Mouse (Mus musculus) activated CD4-positive, CD25-positive, alpha-beta regulatory T cell, adult 4 months (primary cell): ENCODE results near the gene Rpl3. TPM values are rescaled to one million over a fixed set of nuclear protein-coding genes. Genes with fewer than 3 reads are reported as not detected.

Source experiments
- ATAC-seq: one replicate; pipeline ENCODE4 v1.8.0; 2017
- polyA plus RNA-seq, 2 experiments: library from polyadenylated mRNA; unstranded; fragments of 100-300 nt; shearing (Covaris generic); gene quantifications; one replicate each; pipeline ENCODE4 v1.2.1; 2017

Gene Rpl3
- polyA plus RNA-seq, 2 experiments from 2014 or later: 4,172 to 4,641 TPM

DNA sequence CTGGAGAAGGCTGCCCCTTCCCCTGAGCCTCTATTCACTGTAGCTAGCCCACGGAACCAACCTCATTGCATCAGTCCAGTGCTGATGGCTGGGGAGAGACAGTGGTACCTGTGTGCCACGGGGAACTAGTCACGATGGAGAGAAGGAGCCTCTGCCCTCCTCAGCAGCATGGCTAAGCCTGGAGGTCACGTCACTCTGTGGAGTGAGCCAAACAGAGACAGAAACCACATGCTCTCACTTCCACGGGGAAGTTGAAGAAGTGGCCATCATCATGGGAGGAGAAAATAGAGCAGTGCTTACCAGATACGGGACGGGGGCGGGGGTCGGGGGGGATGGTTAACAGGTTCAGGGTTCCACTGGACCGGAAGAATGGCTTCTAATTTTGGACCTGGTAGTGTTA lies 61.3 kb downstream of the Rpl3 start:
- no peak for ATAC-seq

DNA sequence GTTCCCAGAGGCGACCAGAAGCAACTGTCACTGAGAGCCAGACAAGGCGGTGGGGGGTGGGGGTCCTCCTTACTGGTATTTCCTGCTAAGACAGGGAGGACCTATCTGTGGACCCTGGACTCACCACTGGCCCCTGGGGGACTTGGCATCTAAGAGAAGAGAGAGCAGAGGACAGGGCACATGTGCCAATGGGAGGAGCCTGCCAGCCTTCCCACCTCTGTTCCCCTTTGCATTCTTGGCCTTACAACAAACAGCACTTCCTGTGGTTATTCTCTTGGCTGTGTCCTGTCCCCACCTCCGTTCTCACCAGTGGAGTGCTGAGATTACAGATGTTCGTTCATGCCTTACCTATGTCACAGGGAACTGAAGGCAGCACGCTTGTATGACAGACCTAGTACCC lies 62.8 kb downstream of the Rpl3 start:
- ATAC-seq: no peak

Other genes starting within 250 kb of the Rpl3 start
- gene Apobec3, start 200.2 kb downstream of the Rpl3 start, polyA plus RNA-seq: 100 to 1,000 TPM; 505 to 519 TPM
- gene Cbx7, start 120.7 kb downstream of the Rpl3 start, polyA plus RNA-seq: 10 to 100 TPM; 21.9 to 30.3 TPM
- 1 to 10 TPM in 1 of 2 experiments, under 1 TPM in 1; 0.68 to 1.1 TPM for gene Pdgfb, start 76.9 kb downstream of the Rpl3 start, polyA plus RNA-seq
- 1 to 10 TPM in 1 of 2 experiments, not detected in 1; 1.4 TPM for gene Syngr1, start 534 bp downstream of the Rpl3 start, polyA plus RNA-seq
- 10 to 100 TPM; 10.7 to 14.5 TPM for gene Tab1, start 41.3 kb upstream of the Rpl3 start, polyA plus RNA-seq
- gene Mgat3, start 81.9 kb upstream of the Rpl3 start, polyA plus RNA-seq: under 1 TPM in 1 of 2 experiments, not detected in 1; 0.13 TPM
- 10 to 100 TPM; 29.3 to 37.0 TPM for gene Mief1, start 142.2 kb upstream of the Rpl3 start, polyA plus RNA-seq
- not detected for gene AC140267.1, start 144.0 kb upstream of the Rpl3 start, polyA plus RNA-seq
- gene Atf4, start 163.3 kb upstream of the Rpl3 start, polyA plus RNA-seq: 10 to 100 TPM; 74.4 to 88.7 TPM
- gene Rps19bp1, start 172.4 kb upstream of the Rpl3 start, polyA plus RNA-seq: 10 to 100 TPM; 18.9 to 21.6 TPM
- gene Cacna1i, start 195.4 kb upstream of the Rpl3 start, polyA plus RNA-seq: under 1 TPM; 0.09 to 0.11 TPM